Mouse (Mus musculus): ENCODE data around the gene Usf3.
A peak's percentile ranks its signal among the peaks of the same experiment; 100 is the strongest.

Usf3 gene

DNA sequence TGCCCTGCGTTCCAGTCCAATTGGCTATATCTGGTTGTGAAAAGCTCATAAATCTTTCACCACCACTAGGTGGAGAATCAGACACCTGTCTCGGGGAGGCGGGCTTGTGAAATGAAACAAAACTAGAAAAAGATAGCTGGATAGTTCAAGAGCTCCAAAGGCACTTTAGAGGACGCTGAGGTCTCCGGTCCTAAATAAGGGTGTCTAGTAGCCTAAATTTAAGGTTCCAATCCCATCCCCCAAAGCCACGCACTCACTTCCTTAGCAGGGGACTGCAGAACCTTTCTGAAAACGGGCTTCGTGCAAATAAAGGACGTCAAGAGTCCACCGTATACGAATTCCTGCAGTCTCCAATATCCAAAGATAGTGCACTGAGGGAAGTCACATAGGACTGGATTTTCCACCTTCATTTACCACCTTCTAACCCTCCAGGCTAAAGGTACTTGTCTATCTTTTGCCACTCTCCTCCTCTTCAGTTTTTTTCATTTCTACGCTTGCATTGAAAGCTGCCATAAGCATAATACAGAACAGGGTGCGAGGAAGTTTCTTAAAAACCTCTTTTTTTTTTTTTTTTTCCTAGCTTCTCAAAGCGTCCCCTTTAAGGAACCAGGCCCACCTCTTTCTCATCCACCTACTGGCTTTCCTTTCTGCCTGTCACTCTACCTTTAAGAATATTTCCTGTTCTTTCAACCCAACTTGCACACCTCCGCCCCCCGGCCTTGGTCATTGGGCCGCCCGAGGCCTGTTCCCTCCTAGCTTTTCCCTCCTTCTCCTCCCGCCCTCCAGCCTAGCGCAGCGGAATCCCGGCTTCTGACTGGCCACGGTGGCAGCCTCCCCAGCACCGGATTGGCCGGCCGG is 520 bp upstream of the Usf3 start:
- DNase-seq (ENCODE audit: low read depth, low spot score): peak; percentile 99

DNA sequence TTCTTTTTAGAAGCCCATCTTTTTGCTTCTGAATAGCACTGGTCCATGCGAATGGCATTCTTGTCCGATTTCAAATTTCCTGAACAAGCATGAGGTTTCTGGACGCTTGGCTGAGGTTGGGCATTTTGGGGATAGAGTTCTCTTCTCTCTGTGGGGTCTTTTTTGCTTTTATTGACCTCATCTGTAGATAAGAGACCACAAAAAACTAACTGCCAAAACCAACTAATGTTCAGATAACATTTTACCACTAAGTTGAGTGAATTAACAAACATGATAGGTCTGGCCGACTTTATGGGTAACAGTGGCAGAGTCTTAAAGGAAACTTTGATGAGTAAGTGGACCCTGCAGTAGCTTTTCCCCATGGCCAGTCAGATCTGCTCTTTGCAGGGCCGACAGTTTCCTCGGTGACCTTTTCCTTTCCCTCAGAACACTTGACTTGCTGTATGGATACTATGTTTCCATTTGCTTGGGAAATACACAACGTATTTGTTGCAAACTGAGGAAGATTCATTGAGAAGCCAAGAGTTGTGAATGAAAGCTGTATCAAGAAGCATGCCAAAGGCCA is 1.0 kb downstream of the Usf3 start:
- DNase-seq (ENCODE audit: low read depth, low spot score): no peak

DNA sequence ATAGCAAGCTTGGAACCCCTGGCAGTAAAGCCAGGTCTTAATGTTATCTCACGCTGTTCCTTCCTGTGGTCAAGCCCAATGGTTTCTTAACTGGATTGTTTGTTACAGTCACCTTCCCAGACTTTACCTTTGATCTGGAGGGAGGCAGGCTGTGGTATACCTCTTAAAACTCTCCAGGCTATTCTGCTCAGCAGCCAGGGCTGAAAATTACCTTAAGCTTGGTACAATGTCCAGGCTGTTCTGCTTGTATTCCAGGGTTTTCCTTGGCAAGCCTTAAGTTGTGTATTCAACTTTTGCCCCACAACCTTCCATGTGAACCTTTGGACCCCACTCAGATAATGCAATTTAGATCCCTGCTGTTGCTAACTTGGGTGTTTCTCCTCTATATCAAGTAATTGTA is 2.0 kb downstream of the Usf3 start:
- no peak for DNase-seq (ENCODE audit: low read depth, low spot score)

DNA sequence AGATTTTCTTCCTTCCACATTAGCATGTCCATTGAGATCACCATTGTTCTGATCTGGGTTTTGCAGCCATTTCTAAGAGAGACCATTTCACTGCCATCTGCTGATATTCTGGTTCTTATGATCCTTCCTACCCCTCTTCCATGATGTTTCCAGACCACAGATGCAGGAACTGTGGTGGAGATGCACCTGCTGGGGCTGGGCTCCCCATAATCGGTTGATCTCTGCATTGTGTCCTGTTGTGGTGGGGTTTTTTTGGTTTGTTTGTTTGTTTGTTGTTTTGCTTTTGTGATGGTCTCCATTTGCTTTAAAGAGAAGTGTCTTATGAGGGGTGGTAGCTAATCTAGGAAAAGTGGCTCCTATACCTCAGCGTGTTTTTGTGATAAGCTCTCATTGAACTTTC is 3.5 kb downstream of the Usf3 start:
- DNase-seq (ENCODE audit: low read depth, low spot score): no peak

DNA sequence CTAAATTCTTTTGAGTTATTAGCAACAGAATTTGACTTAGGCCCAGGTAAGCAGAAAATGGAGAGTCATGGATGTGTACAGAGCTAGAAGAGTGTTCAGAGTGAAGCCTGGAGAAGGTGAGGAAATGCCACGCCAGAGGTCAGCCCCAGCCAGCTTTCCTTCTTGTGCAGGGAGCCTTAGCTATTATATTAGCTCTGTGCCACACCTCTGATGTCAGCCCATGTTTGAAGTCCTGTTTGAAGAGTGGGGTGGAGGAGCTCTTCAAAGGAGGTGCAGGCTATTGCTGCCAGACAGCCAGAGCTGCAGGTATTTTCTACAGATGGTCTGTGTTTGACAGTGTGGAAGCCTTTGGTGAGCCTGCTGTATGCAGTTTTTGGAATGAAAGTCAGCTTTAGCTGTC is 5.5 kb downstream of the Usf3 start:
- peak; percentile 24 for DNase-seq (ENCODE audit: low read depth, low spot score)

DNA sequence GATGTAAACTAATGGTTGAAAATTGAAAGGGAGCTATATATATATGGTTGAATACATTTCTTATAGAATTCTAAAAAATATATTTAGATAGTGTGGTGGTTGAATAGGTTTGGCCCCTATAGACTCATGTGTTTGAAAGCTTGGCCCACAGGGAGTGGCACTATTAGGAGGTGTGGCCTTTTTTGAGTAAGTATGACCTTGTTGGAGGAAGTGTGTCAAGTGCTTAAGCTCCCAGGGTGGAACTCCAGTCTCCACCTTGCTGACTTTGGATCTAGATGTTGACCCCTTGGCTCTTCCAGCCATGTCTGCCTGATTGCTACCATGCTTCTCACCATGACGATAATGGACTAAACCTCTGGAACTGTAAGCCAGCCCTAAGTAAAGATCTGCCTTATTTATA is 9.6 kb downstream of the Usf3 start:
- no peak for DNase-seq (ENCODE audit: low read depth, low spot score)

DNA sequence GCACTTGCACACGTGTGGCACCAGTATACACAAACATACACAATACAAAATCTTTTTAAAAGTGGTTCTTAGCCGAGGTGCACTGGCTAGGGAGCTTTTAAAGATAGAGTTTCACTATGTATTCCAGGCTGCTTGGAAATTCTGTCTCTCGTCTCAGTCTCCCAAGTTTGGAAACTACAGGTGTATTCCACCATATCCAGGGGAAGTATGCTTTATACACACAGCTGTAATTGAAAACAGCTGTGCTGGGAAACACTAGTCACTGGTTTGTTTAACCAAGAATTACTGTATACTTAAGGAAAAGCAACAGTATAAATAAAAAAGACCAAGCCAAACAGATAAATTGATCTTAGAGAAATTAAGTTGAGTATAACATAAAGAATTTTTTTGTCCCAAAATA is 11.7 kb downstream of the Usf3 start:
- DNase-seq (ENCODE audit: low read depth, low spot score): no peak

DNA sequence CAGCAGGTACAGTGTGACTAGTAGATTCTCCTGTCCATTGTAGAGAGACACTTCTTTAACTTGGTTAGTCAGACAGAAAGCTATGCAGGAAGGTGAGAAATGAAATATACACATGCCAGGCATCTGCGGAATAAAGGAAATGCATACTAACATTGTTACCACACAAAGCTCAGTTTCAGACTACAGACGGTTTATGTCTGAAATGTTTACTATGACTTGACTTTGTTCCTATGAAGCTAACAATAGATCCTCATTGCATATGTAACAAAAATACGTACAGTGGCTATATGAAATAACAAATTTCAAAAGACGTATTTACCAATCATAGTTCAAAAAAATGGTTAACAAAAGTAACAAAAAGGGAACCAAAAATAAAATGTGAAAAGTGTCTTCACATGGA is 14.1 kb downstream of the Usf3 start:
- no peak for DNase-seq (ENCODE audit: low read depth, low spot score)

DNA sequence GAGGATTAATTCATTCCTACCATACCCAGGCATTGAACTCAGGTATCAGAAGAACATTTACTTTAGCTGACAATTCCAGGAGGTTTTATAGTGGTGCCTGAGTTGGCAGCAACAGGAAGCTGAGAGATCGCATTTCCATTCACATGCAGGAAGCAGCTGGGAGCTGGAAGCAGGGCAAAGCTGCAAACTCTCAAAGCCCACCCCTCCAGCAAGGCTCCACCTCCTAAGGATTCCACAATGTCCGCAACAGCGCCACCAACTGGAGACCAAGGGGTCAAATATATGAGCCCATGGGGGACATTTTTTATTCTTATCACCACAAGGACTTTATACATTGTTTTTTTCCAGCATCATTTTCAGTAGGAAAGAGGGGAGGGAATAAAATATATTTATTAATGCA is 15.7 kb downstream of the Usf3 start:
- DNase-seq (ENCODE audit: low read depth, low spot score): no peak

DNA sequence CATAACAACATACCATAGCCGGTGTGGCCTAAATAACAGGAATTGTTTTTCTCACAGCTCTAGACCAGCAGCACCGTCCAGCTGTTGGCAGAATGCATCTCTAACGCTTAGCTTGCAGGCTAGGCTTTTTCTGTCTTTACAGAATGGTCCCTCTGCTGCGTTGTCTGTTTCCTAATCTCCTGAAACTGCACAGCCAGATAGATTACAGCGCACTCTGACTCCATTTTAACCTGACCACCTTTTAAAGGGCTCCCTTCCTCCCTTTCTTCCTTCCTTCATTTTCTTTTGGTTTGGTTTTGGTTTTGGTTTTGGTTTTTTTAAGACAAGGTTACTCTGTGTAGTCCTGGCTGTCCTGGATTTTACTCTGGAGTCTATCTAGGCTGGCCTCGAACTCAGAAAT is 17.0 kb downstream of the Usf3 start:
- DNase-seq (ENCODE audit: low read depth, low spot score): no peak

DNA sequence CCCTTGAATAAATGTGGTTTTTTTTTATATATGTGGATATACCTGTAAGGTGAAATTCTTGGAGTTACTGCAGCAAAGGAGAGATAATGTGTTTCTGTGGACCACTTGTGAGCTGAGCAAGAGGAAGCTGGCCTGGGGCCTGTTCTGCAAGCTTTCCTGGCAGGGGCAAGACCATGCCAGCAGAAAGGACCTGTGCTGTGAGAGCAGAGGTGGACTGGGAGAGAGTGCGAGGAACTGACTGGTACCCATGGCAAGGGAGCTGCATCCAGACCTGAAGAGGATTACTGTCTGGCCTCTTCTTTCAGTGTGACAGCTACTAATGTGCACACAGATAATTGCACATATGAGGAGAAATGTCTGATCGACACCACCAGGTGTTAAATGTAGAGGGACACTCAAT is 17.9 kb downstream of the Usf3 start:
- DNase-seq (ENCODE audit: low read depth, low spot score): peak; percentile 38

DNA sequence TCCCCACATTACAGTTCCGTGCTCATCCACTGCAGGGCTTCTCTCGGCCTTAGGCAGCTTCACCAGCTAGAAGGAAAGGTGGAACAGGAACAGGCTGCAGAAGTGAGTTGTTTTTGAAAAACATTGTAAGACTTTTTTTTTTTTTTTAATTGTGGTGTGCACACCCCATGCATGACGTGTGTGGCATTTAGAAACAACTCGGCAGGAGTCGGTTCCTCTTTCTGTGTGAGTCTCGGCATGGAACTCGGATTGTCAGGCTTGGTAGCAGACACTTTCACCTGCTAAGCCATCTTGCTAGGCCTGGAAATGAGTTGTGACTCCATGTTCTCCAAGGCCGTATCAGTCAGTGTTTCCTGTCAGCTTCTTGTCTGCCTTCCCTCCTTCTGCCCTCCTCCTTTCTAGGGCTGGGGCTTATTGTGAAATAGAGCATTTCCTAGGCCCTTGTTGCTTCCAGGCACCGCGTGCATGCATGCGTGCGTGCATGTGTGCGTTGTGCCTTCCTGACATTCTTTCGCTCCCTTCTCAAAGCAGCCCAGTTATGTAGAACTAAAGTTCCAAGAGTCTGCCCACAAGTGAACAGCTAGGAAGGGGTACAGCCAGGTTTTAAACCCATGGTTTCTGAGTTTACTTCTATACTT is 26.1 kb downstream of the Usf3 start:
- no peak for DNase-seq (ENCODE audit: low read depth, low spot score)

DNA sequence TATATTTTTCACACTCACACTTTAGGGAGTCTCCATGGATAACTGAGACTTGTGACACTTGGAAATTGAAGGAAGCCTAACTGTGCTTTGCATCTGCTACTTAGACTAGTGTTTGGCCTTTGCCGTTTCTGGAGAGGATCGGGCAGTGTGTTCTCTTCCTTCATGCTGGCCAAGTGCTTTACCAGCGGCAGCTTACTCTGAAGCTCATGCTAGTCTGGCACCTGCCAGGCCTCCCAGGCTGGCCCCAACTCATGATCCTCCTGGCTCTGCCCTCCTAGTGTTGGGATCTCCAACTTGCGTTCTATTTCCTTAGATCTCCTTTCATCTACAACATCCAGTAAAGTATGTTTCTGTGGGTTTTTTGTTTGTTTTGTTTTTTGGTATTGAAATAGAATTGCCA is 27.1 kb downstream of the Usf3 start:
- peak; percentile 57 for DNase-seq (ENCODE audit: low read depth, low spot score)

DNA sequence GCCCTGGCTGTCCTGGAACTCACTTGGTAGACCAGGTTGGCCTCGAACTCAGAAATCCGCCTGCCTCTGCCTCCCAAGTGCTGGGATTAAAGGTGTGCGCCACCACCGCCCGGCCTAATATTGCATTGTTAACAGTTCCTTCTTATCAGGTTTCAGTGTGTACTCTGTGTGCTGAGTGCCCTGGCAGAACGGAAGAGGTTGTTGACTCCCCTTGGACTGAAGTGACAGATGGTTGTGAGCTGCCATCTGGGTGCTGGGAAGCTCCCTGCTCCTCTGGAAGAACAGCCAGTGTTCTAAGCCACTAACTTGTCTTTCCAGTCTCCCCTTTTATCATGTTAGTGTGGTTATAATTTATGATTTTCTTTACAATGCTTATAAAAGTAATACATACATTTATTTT is 31.3 kb downstream of the Usf3 start:
- peak; percentile 95 for DNase-seq (ENCODE audit: low read depth, low spot score)

DNA sequence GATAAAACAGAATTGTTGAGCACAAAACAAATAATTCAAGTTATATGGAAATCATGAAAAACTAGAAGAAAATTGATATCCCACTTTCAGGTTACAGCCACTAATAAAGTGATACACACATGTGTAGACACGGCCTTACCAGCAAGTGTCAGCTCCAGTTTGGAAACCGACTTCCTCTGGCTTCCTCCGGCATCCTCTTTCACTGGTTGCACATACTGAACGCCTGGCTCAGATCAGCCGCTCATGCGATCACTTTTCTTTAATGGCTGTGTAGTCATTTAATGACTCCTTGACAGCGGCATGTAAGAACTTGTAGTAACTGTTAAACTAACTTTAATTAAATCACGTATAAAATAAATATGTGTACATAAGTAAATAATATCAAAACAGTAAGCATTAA is 32.9 kb downstream of the Usf3 start:
- DNase-seq (ENCODE audit: low read depth, low spot score): no peak

DNA sequence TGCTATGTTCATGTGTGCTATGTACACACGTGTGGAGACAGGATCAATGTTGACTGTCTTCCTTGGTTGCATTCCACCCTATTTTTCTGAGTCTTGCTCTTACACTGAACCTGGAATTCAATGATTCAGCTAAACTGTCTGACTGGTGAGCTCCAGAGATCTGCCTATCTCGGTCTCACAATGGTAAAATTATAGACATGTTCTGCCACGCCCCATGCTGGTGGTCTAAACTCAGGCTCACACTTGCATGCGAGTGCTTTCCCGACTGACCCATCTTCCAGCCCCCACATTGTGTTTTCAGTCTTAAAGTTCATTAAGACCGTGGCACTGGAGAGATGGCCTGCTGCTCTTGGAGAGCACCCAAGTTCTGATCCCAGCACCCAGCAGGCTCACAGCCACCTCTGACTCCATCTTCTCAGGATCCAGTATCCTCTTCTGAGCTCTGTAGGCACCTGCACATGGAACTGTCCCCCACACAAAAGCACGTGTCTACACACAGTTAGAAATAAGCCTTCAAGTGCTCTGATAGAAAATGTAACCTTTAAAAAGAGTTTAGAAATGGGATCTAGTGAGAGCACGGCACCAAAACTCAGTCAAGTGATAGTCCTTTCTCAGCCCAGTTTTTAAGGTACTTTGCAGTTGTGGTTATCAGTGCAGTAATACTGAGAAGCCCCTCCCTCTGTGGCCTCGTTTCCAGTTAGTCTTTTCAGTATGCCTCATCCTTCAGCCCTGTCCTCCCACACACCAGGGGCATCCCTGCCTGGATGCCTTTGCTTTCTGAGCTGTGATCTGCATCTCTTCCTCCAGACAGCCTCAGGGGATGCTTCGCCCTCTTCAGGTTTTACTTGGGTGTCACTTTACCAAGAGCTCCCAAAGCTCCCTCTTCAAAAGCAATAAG is 37.4 kb downstream of the Usf3 start:
- peak; percentile 69 for DNase-seq (ENCODE audit: low read depth, low spot score)

DNA sequence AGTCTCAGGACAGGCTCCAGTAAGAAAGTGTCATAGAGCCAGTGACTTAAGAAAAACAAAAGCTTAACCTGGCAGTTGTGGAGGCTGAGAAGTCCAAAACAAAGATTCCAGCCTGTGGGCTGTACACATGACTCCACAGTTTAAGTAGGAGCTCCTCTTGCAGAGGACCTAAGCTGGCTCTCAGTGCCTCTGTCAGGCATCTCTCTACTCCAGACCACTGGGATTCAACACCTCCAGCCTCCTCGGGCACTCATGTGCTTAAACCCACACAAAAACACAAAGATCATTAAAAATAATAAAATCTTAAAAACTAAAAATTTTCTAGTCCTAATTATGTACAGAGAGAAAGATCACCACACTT is 38.0 kb downstream of the Usf3 start:
- no peak for DNase-seq (ENCODE audit: low read depth, low spot score)

DNA sequence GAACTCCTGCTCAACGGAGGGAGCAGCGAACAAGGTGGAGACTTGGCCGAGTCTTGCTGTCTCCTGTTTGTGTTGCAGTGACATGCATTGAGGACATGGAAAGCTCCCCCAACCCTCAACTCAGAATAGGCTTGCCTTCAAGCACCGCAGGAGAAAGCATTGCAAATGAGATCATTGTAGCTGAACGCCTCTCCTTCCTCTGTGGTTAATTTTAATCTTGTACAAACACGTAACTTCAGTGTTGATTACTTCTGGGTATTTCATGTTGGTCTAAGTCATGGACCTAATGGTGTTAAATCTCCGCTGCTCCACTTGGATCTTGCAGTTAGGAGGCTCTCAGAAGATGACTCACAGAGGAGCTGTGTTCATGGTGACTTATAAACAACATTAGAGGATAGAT is 39.7 kb downstream of the Usf3 start:
- no peak for DNase-seq (ENCODE audit: low read depth, low spot score)

DNA sequence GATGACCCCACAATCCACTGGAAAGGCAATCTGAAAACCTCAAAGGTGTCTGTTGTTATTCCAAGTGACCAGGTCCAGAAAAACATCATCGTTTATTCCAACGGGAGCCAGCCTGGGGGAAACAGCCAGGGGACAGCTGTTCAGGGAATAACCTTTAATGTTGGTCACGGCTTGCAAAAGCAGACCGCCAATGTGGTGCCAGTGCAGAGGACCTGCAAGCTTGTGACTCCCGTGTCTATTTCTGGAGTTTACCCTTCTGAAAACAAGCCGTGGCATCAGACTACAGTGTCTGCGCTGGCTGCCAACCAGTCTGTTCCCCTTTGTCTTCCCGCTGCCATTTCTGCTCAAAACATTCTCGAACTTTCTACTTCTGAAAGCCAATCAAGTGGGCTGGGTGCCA is 42.5 kb downstream of the Usf3 start:
- DNase-seq (ENCODE audit: low read depth, low spot score): no peak

DNA sequence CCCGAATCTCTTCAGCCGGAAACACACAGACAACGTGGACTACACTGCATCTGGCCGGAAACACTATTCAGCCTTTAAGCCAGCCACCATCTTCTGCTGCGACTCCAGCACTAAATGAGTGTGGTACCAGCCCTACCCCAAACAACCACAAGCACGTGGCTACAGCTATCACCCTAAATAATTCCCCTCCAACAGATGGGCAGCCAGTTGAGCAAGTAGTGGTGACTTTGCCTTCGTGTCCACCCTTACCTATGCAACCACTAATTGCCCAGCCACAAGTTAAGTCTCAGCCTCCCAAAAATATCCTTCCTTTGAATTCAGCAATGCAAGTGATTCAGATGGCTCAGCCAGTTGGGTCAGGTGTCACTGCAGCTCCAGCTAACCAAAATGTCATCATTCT is 43.4 kb downstream of the Usf3 start:
- no peak for DNase-seq (ENCODE audit: low read depth, low spot score)

DNA sequence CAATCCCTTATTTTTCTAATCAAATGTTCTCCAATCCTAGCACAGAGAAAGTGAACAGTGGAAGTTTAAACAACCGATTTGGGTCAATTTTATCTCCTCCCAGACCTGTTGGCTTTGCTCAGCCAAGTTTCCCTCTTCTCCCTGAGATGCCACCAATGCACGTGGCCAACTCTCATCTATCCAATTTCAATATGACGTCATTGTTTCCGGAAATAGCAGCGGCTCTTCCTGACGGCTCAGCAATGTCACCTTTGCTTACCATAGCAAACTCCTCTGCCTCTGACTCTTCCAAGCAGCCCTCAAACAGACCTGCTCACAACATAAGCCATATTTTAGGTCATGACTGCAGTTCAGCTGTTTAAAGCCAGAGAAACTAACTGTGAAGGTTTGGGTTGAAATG is 48.4 kb downstream of the Usf3 start:
- DNase-seq (ENCODE audit: low read depth, low spot score): peak; percentile 65

DNA sequence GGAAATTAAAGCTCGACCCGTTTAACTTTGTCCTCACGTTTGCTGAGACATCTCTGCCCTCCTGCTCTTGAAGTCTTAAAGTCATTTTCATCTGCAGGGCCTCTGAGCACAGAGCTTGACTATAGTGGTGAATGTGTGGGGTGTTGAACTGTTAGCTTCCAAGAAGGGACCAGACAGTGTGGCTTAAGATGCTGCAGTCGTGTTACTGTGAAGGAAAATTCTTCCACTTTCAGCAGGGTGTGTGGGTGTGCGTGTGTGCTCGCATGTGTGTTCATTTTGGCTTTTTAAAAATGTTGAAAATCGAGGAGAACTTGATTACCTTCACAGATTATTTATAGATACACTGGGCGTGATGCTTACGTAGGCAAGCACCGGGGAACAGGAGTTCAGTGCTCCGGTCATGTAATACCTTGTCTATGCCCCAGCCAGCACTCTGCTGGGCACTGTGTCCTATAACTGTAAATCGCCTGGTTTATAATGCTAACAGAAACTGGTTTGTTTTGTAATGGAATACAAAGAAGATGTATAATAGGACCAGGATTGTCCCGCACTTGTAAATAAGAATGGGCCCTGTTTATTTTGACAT is 53.8 kb downstream of the Usf3 start:
- DNase-seq (ENCODE audit: low read depth, low spot score): peak; percentile 70

All from brain, adult 2 months (tissue).